Comparison of ENCODE assay signal across 27 mouse cellular contexts in the genomic region with DNA sequence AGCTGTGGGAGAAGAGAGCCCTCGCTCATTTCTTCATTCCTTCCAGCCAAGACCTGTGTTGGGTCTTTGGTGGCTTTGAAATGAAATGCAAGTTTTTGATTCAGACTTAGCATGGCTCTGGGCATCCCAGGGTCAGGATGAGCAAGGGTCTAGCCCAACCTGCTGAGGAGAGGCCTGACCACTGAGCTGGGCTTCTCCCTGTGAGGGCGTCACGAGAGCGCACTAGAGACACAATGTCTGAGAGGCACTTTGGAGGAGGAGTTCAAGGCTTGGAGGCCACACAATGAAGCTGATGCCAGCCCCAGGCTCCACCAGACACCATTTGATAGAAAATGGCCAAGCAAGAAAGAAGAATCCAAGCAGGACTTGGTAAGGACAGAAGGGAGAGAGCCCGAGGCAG. TPM values are rescaled to one million over a fixed set of nuclear protein-coding genes. Genes with fewer than 3 reads are reported as not detected.
DNase-seq lines count a peak whose midpoint lies in the region; ATAC-seq lines count a peak whose summit lies in the region.
"Had no signal": no experiment of that assay in that cellular context is flagged by ENCODE, and none has a peak within 500 bp of the region (broad histone marks: within the 10 kb centered on the region; RNA-seq: fewer than 3 reads in every experiment).

No protein-coding gene starts in this region.

- no peak overlapping the region for H3K4me3 ChIP-seq in embryonic facial prominence, embryonic 13.5 days
- no peak overlapping the region for H3K4me3 ChIP-seq in embryonic facial prominence, embryonic 10.5 days
- no peak overlapping the region for H3K4me3 ChIP-seq in heart, embryonic 13.5 days
- H3K4me3 ChIP-seq in kidney, embryonic 15.5 days (replicated peaks): no peak overlapping the region
- no peak overlapping the region for H3K4me3 ChIP-seq in midbrain, embryonic 11.5 days (ENCODE audit: low read depth, low read length)
- H3K4me3 ChIP-seq in midbrain, embryonic 10.5 days: no peak overlapping the region
- H3K4me3 ChIP-seq: forebrain, embryonic 13.5 days; forebrain, embryonic 15.5 days had no signal

- no peaks in the 10 kb centered on the region for H3K36me3 ChIP-seq in embryonic facial prominence, embryonic 13.5 days
- no peaks in the 10 kb centered on the region for H3K36me3 ChIP-seq in embryonic facial prominence, embryonic 10.5 days (replicated peaks)
- H3K36me3 ChIP-seq in heart, embryonic 13.5 days: no peaks in the 10 kb centered on the region
- no peaks in the 10 kb centered on the region for H3K36me3 ChIP-seq in kidney, embryonic 15.5 days
- no peaks in the 10 kb centered on the region for H3K36me3 ChIP-seq in midbrain, embryonic 11.5 days (ENCODE audit: control insufficient read depth, insufficient read depth, low read length)
- H3K36me3 ChIP-seq in midbrain, embryonic 10.5 days: no peaks in the 10 kb centered on the region
- H3K36me3 ChIP-seq: forebrain, embryonic 15.5 days; G1E had no signal

- 0 out of 2 replicates have a peak overlapping the region, but pooled peaks have one; percentile 27 for H3K9ac ChIP-seq in embryonic facial prominence, embryonic 13.5 days
- H3K9ac ChIP-seq in heart, embryonic 13.5 days: 0 out of 2 replicates have a peak overlapping the region, but pooled peaks have one; percentile 24
- H3K9ac ChIP-seq in kidney, embryonic 15.5 days: no peak overlapping the region
- no peak overlapping the region for H3K9ac ChIP-seq in midbrain, embryonic 11.5 days (ENCODE audit: low read length)
- H3K9ac ChIP-seq: forebrain, embryonic 13.5 days; forebrain, embryonic 15.5 days had no signal

- intact Hi-C loops in heart, postnatal 25 days (cut with DNase I): no loop called here

- H3K4me1 ChIP-seq in embryonic facial prominence, embryonic 13.5 days: peaks cover 17% of the 10 kb centered on the region
- H3K4me1 ChIP-seq in embryonic facial prominence, embryonic 10.5 days: peaks cover 49% of the 10 kb centered on the region
- H3K4me1 ChIP-seq in heart, embryonic 13.5 days: peaks cover 20% of the 10 kb centered on the region
- peaks cover 40% of the 10 kb centered on the region for H3K4me1 ChIP-seq in kidney, embryonic 15.5 days
- H3K4me1 ChIP-seq in midbrain, embryonic 11.5 days (ENCODE audit: control insufficient read depth, insufficient read depth, low read length): peaks cover 14% of the 10 kb centered on the region
- peaks cover 57% of the 10 kb centered on the region for H3K4me1 ChIP-seq in midbrain, embryonic 10.5 days

- peaks cover 95% of the 10 kb centered on the region for H3K27me3 ChIP-seq in embryonic facial prominence, embryonic 13.5 days
- H3K27me3 ChIP-seq in embryonic facial prominence, embryonic 10.5 days (replicated peaks; ENCODE audit: low read depth, poor library complexity, severe bottlenecking): peaks cover 99% of the 10 kb centered on the region
- H3K27me3 ChIP-seq in heart, embryonic 13.5 days (replicated peaks): peaks cover 94% of the 10 kb centered on the region
- peaks cover 87% of the 10 kb centered on the region for H3K27me3 ChIP-seq in kidney, embryonic 15.5 days
- peaks cover 94% of the 10 kb centered on the region for H3K27me3 ChIP-seq in midbrain, embryonic 11.5 days (ENCODE audit: control insufficient read depth, insufficient read depth, low read length)
- H3K27me3 ChIP-seq in midbrain, embryonic 10.5 days (ENCODE audit: low read depth, poor library complexity, severe bottlenecking): peaks cover 100% of the 10 kb centered on the region

- no peak overlapping the region for H3K4me2 ChIP-seq in embryonic facial prominence, embryonic 13.5 days
- no peak overlapping the region for H3K4me2 ChIP-seq in heart, embryonic 13.5 days
- H3K4me2 ChIP-seq in kidney, embryonic 15.5 days: no peak overlapping the region
- H3K4me2 ChIP-seq in midbrain, embryonic 11.5 days: no peak overlapping the region
- H3K4me2 ChIP-seq: forebrain, embryonic 13.5 days; forebrain, embryonic 15.5 days had no signal

- H3K9me3 ChIP-seq in embryonic facial prominence, embryonic 13.5 days: no peaks in the 10 kb centered on the region
- no peaks in the 10 kb centered on the region for H3K9me3 ChIP-seq in embryonic facial prominence, embryonic 10.5 days
- H3K9me3 ChIP-seq in heart, embryonic 13.5 days: no peaks in the 10 kb centered on the region
- H3K9me3 ChIP-seq in kidney, embryonic 15.5 days (replicated peaks): no peaks in the 10 kb centered on the region
- H3K9me3 ChIP-seq in midbrain, embryonic 11.5 days (ENCODE audit: control insufficient read depth, low read length): no peaks in the 10 kb centered on the region
- H3K9me3 ChIP-seq in midbrain, embryonic 10.5 days (replicated peaks): no peaks in the 10 kb centered on the region
- H3K9me3 ChIP-seq: forebrain, embryonic 13.5 days; forebrain, embryonic 15.5 days; G1E had no signal

- ATAC-seq in embryonic facial prominence, embryonic 13.5 days (ENCODE audit: insufficient number of reproducible peaks, insufficient read depth, low FRiP score, low TSS enrichment, low read depth): no peak
- no peak for ATAC-seq in heart, embryonic 13.5 days (ENCODE audit: extremely low read depth, insufficient number of reproducible peaks, low FRiP score, low TSS enrichment)
- 0 out of 2 replicates have a peak, but pooled peaks have one; percentile 3 for ATAC-seq in kidney, embryonic 15.5 days (replicated peaks; ENCODE audit: low FRiP score)
- ATAC-seq in midbrain, embryonic 11.5 days (ENCODE audit: low FRiP score): no peak
- ATAC-seq: activated CD4-positive, CD25-positive, alpha-beta regulatory T cell, adult 4 months; CD4-positive, CD25-positive, alpha-beta regulatory T cell, adult 4 months; forebrain, embryonic 13.5 days; forebrain, embryonic 15.5 days; Patski had no signal

- no peak for DNase-seq in embryonic facial prominence, embryonic 10.5 days (ENCODE audit: low spot score)
- DNase-seq in heart, postnatal 25 days (ENCODE audit: low spot score): no peak
- DNase-seq in kidney, postnatal 4 days: no peak
- DNase-seq in midbrain, embryonic 11.5 days (ENCODE audit: low spot score, missing footprints): peak; percentile 84
- no peak for DNase-seq in midbrain, embryonic 10.5 days (ENCODE audit: low spot score)
- DNase-seq: adrenal gland, adult 8-10 months; adrenal gland, postnatal 14 days; adrenal gland, postnatal 36 days; B cell, adult 2 months; cerebellum, adult 11-12 months; cerebellum, adult 2 months; cerebellum, adult 9-10 months; cerebellum, postnatal 10 days; cerebellum, postnatal 25 days had no signal

- WGBS in embryonic facial prominence, embryonic 13.5 days: 68% methylated on average over 5 of the region's 5 CpGs
- WGBS in embryonic facial prominence, embryonic 10.5 days: 63% methylated on average over 5 of the region's 5 CpGs
- WGBS in heart, embryonic 13.5 days: 79% methylated on average over 5 of the region's 5 CpGs
- WGBS in kidney, embryonic 15.5 days: 70% methylated on average over 5 of the region's 5 CpGs
- 76% methylated on average over 5 of the region's 5 CpGs for WGBS in midbrain, embryonic 11.5 days
- WGBS in midbrain, embryonic 10.5 days: 67% methylated on average over 5 of the region's 5 CpGs

- no peak overlapping the region for H3K27ac ChIP-seq in embryonic facial prominence, embryonic 13.5 days
- no peak overlapping the region for H3K27ac ChIP-seq in embryonic facial prominence, embryonic 10.5 days (replicated peaks)
- no peak overlapping the region for H3K27ac ChIP-seq in heart, embryonic 13.5 days (replicated peaks)
- H3K27ac ChIP-seq in kidney, embryonic 15.5 days: peak overlapping the region; percentile 29; the same call in 1 of the 2 replicates
- H3K27ac ChIP-seq in midbrain, embryonic 11.5 days (ENCODE audit: low read depth, low read length): no peak overlapping the region
- no peak overlapping the region for H3K27ac ChIP-seq in midbrain, embryonic 10.5 days (replicated peaks)
- H3K27ac ChIP-seq: forebrain, embryonic 13.5 days; forebrain, embryonic 15.5 days had no signal

RNA-seq across cellular contexts. Expression of gene Fgf8, which starts 8.5 kb away (rescaled TPM):
- polyA plus RNA-seq in embryonic facial prominence, embryonic 13.5 days (2015; fragmentation: Nextera tagmentation; extraction: Ambion mirVana): 1.6 and 2.5 TPM in 2 replicates
- 36.9 and 43.2 TPM in 2 replicates for polyA plus RNA-seq in embryonic facial prominence, embryonic 10.5 days (2016; fragmentation: Nextera tagmentation; extraction: Ambion mirVana)
- polyA plus RNA-seq in heart, embryonic 13.5 days (2015; fragmentation: Nextera tagmentation; extraction: Ambion mirVana): 0.25 and 0.37 TPM in 2 replicates
- total RNA-seq in heart, postnatal 25 days (2021): not detected
- 17.8 and 20.3 TPM in 2 replicates for polyA plus RNA-seq in kidney, embryonic 15.5 days (2015; fragmentation: Nextera tagmentation; extraction: Ambion mirVana)
- 8.5 and 11.4 TPM in 2 replicates for polyA plus RNA-seq in midbrain, embryonic 11.5 days (2014; fragmentation: Nextera tagmentation; extraction: Ambion mirVana)
- 25.5 and 28.8 TPM in 2 replicates for polyA plus RNA-seq in midbrain, embryonic 10.5 days (2016; fragmentation: Nextera tagmentation; extraction: Ambion mirVana)
- total RNA-seq: adrenal gland, adult 18-20 months; adrenal gland, adult 8-10 months; adrenal gland, postnatal 14 days; adrenal gland, postnatal 36 days; CH12.LX; G1E had no signal
- polyA plus RNA-seq: activated CD4-positive, CD25-positive, alpha-beta regulatory T cell, adult 4 months; CD4-positive, CD25-positive, alpha-beta regulatory T cell, adult 4 months; cerebellum, adult 2 months; cortical plate, adult 2 months; embryonic facial prominence, embryonic 14.5 days; G1E had no signal

RNA-seq across cellular contexts. Expression of gene Npm3, which starts 15.2 kb away (rescaled TPM):
- polyA plus RNA-seq in embryonic facial prominence, embryonic 13.5 days (2015; fragmentation: Nextera tagmentation; extraction: Ambion mirVana): 16.8 and 17.7 TPM in 2 replicates
- polyA plus RNA-seq in embryonic facial prominence, embryonic 10.5 days (2016; fragmentation: Nextera tagmentation; extraction: Ambion mirVana): 12.0 and 12.4 TPM in 2 replicates
- 9.9 and 11.2 TPM in 2 replicates for polyA plus RNA-seq in heart, embryonic 13.5 days (2015; fragmentation: Nextera tagmentation; extraction: Ambion mirVana)
- total RNA-seq in heart, postnatal 25 days (2021): 10 to 100 TPM; 16.9 TPM
- 20.8 and 28.5 TPM in 2 replicates for polyA plus RNA-seq in kidney, embryonic 15.5 days (2015; fragmentation: Nextera tagmentation; extraction: Ambion mirVana)
- 9.3 and 10.4 TPM in 2 replicates for polyA plus RNA-seq in midbrain, embryonic 11.5 days (2014; fragmentation: Nextera tagmentation; extraction: Ambion mirVana)
- polyA plus RNA-seq in midbrain, embryonic 10.5 days (2016; fragmentation: Nextera tagmentation; extraction: Ambion mirVana): 7.5 and 9.4 TPM in 2 replicates

RNA-seq across cellular contexts. Expression of gene Mgea5, which starts 49.4 kb away (rescaled TPM):
- 70.7 and 74.5 TPM in 2 replicates for polyA plus RNA-seq in embryonic facial prominence, embryonic 13.5 days (2015; fragmentation: Nextera tagmentation; extraction: Ambion mirVana)
- 61.3 and 62.3 TPM in 2 replicates for polyA plus RNA-seq in embryonic facial prominence, embryonic 10.5 days (2016; fragmentation: Nextera tagmentation; extraction: Ambion mirVana)
- 32.6 and 33.4 TPM in 2 replicates for polyA plus RNA-seq in heart, embryonic 13.5 days (2015; fragmentation: Nextera tagmentation; extraction: Ambion mirVana)
- 10 to 100 TPM; 61.6 to 71.0 TPM for total RNA-seq in heart, postnatal 25 days (2021)
- 47.4 and 53.3 TPM in 2 replicates for polyA plus RNA-seq in kidney, embryonic 15.5 days (2015; fragmentation: Nextera tagmentation; extraction: Ambion mirVana)
- 68.8 and 78.9 TPM in 2 replicates for polyA plus RNA-seq in midbrain, embryonic 11.5 days (2014; fragmentation: Nextera tagmentation; extraction: Ambion mirVana)
- 60.8 and 67.5 TPM in 2 replicates for polyA plus RNA-seq in midbrain, embryonic 10.5 days (2016; fragmentation: Nextera tagmentation; extraction: Ambion mirVana)

Comparison
In these comparisons a context has a peak if more than half of its experiments do, and no peak if none do; other contexts are left out.
1. H3K9ac ChIP-seq: peak in embryonic facial prominence, embryonic 13.5 days (single experiment) and heart, embryonic 13.5 days (single experiment); none in kidney, embryonic 15.5 days (single experiment) and midbrain, embryonic 11.5 days (single experiment).